Mouse (Mus musculus) heart, embryonic 13.5 days (tissue): Measurements from ENCODE around the gene Gm5478. TPM values are rescaled to one million over a fixed set of nuclear protein-coding genes. Genes with fewer than 3 reads are reported as not detected.
"Not testable (repeated sequence)": the region's sequence is repeated elsewhere in the genome, so short reads cannot be mapped to it uniquely, and the experiment has no call there.

Experiments used
- ATAC-seq: fragments of 200-750 bp; cut with Nextera tagmentation; 2 replicates; pipeline ENCODE4 v1.8.0; 2017; ENCODE audit warnings: moderate TSS enrichment; ENCODE audit not compliant: insufficient number of reproducible peaks, low FRiP score, low TSS enrichment; ENCODE audit errors: extremely low read depth
- H3K27ac ChIP-seq: fragments of 300-500 bp; sonication (generic); replicated peaks from 2 replicates; pipeline ENCODE4 v1.5.1; 2015; ENCODE audit warnings: moderate library complexity, mild to moderate bottlenecking, inconsistent platforms
- H3K27me3 ChIP-seq: fragments of 300-500 bp; sonication (generic); replicated peaks from 2 replicates; pipeline ENCODE4 v1.6.1; 2015; ENCODE audit warnings: mild to moderate bottlenecking, inconsistent platforms
- H3K36me3 ChIP-seq: fragments of 300-500 bp; sonication (generic); 2 replicates; pipeline ENCODE4 v1.6.1; 2015; ENCODE audit warnings: mild to moderate bottlenecking, inconsistent platforms
- H3K4me1 ChIP-seq: fragments of 300-500 bp; sonication (generic); 2 replicates; pipeline ENCODE4 v1.6.1; 2015; ENCODE audit warnings: inconsistent platforms
- H3K4me2 ChIP-seq: fragments of 300-500 bp; sonication (generic); 2 replicates; pipeline ENCODE4 v1.6.1; 2015; ENCODE audit warnings: inconsistent platforms, mild to moderate bottlenecking, moderate library complexity
- H3K4me3 ChIP-seq: fragments of 300-500 bp; sonication (generic); 2 replicates; pipeline ENCODE4 v1.5.1; 2015; ENCODE audit warnings: moderate library complexity, mild to moderate bottlenecking, inconsistent platforms
- H3K9ac ChIP-seq: fragments of 300-500 bp; sonication (generic); 2 replicates; pipeline ENCODE4 v1.6.1; 2015; ENCODE audit warnings: inconsistent platforms, mild to moderate bottlenecking, moderate library complexity
- H3K9me3 ChIP-seq: fragments of 300-500 bp; sonication (generic); 2 replicates; pipeline ENCODE4 v1.6.1; 2016; ENCODE audit warnings: inconsistent platforms
- WGBS: fragments of 180-500 bp; shearing (Covaris S2); methylation state at CpG from one replicate; pipeline ENCODE4 v1.1.7; 2015; ENCODE audit warnings: mixed read lengths; 5-methylcytosine and 5-hydroxymethylcytosine counted together
- microRNA-seq: library from miRNA; unstranded; fragments of <30 nt; microRNA quantifications from one replicate; pipeline ENCODE4, GENCODE M21; 2016
- polyA plus RNA-seq: library from polyadenylated mRNA; unstranded; fragments of >200 nt; fragmentation: Nextera tagmentation; extraction: Ambion mirVana; gene quantifications from 2 replicates; pipeline ENCODE4 v1.2.1, GENCODE M21; 2015

Gm5478 gene
- polyA plus RNA-seq, result not detected in 2 replicates

GRCm38 (mm10) chr15:101647280-101647679 lies at the start of gene Gm5478:
Gm5478 (minus strand) TSS chr15:101647380.
- Histone ChIP-seq H3K27me3 (0 out of 2 replicates have a peak, but pooled peaks cover 5% of the 10 kb centered on the region), H3K4me3 (no peak within 1 kb of the TSS), H3K4me2 (no peak within 1 kb of the TSS), H3K9ac (no peak within 1 kb of the TSS), H3K27ac (no peak within 1 kb of the TSS), H3K9me3 (no peaks in the 10 kb centered on the region), H3K36me3 (no peaks in the 10 kb centered on the region), H3K4me1 (no peaks in the 10 kb centered on the region)
- WGBS, result 66% methylated on average over 3 of the region's 3 CpGs
- ATAC-seq, result no peak

DNA sequence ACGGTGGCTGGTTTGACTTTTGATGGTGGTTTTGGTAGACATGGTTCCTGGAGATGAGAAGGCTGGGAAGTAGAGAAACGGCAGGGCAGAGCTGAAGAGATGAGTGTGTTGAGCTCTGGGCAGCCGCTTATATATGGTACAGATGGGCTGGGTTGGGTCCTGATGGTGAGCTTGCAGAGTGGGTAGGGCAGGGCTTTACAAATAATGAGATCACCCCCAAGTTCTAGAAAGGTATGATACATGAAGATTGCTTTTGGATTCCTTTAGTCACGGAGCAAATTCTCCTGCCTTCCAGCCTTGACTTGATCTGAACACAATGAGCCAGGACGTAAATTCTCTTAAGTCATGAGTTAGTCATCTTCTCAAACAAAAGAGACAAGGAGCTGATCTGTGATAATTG lies 47.0 kb upstream of the Gm5478 start, which contains the start of gene Krt6a:
TSS of gene Krt6a (minus strand) at position 101 of the 400 bp plus-strand sequence.
- H3K4me1 ChIP-seq, result no peaks in the 10 kb centered on the region
- peaks cover 32% of the 10 kb centered on the region for H3K27me3 ChIP-seq
- H3K36me3 ChIP-seq, result no peaks in the 10 kb centered on the region
- H3K9me3 ChIP-seq, result no peaks in the 10 kb centered on the region
- H3K9ac ChIP-seq, result no peak within 1 kb of the TSS
- no peak within 1 kb of the TSS for H3K4me2 ChIP-seq
- no peak within 1 kb of the TSS for H3K27ac ChIP-seq
- H3K4me3 ChIP-seq, result no peak within 1 kb of the TSS
- no peak for ATAC-seq
- WGBS, result 73% methylated on average over 5 of the region's 5 CpGs

DNA sequence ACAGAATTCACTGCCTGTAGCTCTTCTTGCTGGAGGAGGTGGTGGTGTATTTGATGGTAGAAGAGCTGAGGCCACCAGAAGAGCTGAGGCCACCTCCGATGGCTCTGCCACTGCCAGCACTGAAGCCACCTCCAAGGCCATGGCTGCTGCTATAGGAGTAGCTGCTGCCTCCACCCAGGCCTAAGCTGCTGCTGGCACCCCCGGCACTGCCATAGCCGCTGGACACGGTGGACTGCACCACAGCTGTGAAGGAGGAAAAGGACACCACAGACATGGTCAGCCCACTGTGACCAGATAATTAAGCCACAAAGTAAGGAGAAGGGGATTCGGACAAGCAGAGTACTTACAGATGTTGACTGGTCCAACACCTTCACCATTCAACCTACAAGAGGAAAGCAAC lies 43.3 kb upstream of the Gm5478 start:
- not testable (repeated sequence) for H3K9me3 ChIP-seq, H3K36me3 ChIP-seq, H3K4me3 ChIP-seq, ATAC-seq, H3K9ac ChIP-seq, H3K27ac ChIP-seq, H3K4me1 ChIP-seq, H3K4me2 ChIP-seq
- peaks cover 12% of the 10 kb centered on the region for H3K27me3 ChIP-seq
- 80% methylated on average over 5 of the region's 5 CpGs for WGBS

DNA sequence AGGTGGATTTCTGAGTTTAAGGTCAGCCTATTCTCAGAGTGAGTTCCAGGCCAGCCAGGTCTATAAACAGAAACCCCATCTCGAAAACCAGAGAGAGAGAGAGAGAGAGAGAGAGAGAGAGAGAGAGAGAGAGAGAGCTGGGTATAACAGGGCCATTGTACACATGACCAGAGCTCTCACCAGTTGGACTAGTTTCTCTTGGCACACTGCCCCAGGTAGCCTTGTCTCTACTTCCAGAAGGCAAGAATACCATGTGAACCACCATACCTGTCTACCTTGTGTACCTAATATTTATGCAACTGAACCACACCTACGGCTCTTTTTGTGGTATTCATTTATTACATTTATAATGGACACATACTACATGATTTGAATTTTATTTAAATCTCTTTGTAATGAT lies 41.0 kb upstream of the Gm5478 start:
- Histone ChIP-seq H3K27me3 (0 out of 2 replicates have a peak, but pooled peaks cover 4% of the 10 kb centered on the region), H3K4me3 (no peak overlapping the region), H3K9ac (no peak overlapping the region), H3K27ac (no peak overlapping the region), H3K4me1 (no peaks in the 10 kb centered on the region), H3K9me3 (no peaks in the 10 kb centered on the region), H3K4me2 (no peak overlapping the region), H3K36me3 (no peaks in the 10 kb centered on the region)
- ATAC-seq, result no peak
- WGBS, result 71% methylated on average over 2 of the region's 2 CpGs

GRCm38 (mm10) chr15:101680187-101680586 lies 33.0 kb upstream of the Gm5478 start, which contains the start of gene Krt6b:
Krt6b (minus strand) TSS chr15:101680287.
- no peak within 1 kb of the TSS for H3K4me3 ChIP-seq
- no peak within 1 kb of the TSS for H3K9ac ChIP-seq
- 0 out of 2 replicates have a peak, but pooled peaks cover 8% of the 10 kb centered on the region for H3K27me3 ChIP-seq
- no peak for ATAC-seq
- no peak within 1 kb of the TSS for H3K4me2 ChIP-seq
- no peaks in the 10 kb centered on the region for H3K36me3 ChIP-seq
- H3K9me3 ChIP-seq, result no peaks in the 10 kb centered on the region
- no peaks in the 10 kb centered on the region for H3K4me1 ChIP-seq
- WGBS, result 77% methylated on average over 2 of the region's 2 CpGs
- H3K27ac ChIP-seq, result no peak within 1 kb of the TSS

DNA sequence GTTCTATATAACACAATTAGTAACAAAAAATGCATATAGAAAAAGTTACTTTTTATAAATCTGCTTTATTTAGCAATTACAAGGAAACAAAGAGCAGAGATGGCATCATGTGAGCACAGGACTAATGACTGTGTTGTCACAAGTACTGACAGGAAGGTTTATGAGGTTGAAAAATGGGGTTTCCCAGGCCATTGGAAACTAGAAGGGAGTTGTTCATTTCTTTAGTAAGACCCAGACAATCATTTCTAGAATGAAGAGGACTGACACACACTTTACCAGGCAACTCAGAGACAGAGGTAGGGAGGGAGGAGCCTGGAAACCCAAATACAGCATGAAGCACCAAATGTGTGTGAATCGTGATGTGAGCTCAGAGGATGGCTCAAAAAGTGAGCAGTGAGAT lies 28.8 kb upstream of the Gm5478 start:
- Histone ChIP-seq H3K27ac (no peak overlapping the region), H3K9ac (no peak overlapping the region), H3K4me3 (no peak overlapping the region), H3K36me3 (no peaks in the 10 kb centered on the region), H3K4me2 (no peak overlapping the region), H3K4me1 (no peaks in the 10 kb centered on the region), H3K27me3 (no peaks in the 10 kb centered on the region), H3K9me3 (no peaks in the 10 kb centered on the region)
- no peak for ATAC-seq
- WGBS, result 72% methylated on average over 1 of the region's 1 CpGs

DNA sequence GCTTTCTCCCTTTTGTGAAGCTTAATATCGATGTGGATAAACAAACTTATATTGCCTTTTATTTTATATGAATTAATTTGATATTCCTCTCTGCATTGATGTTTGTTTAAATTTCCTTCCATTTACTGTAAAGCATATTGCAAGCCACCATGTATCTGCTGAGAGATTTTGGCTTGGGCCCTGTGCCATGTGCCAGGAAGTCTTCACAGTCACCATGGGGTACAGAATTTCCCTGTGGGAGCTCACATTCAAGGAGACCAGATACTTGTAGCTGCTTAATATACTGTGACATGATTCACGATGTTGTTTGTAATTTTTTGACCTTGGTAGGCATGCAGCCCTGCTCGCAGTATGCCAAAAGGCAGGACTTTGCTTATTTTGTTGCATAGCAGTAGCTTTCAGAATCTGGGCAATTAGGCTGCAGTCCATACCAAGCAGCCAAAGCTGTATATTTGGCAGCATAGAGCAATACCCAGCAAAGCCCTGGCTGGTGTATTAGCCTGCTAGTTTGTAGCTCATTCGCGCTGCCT lies 5.6 kb upstream of the Gm5478 start:
- no peak overlapping the region for H3K4me2 ChIP-seq
- ATAC-seq, result no peak
- no peak overlapping the region for H3K4me3 ChIP-seq
- H3K36me3 ChIP-seq, result no peaks in the 10 kb centered on the region
- H3K4me1 ChIP-seq, result no peaks in the 10 kb centered on the region
- no peaks in the 10 kb centered on the region; the same call in 1 of the 2 replicates for H3K9me3 ChIP-seq
- H3K9ac ChIP-seq, result no peak overlapping the region
- 78% methylated on average over 5 of the region's 5 CpGs for WGBS
- H3K27me3 ChIP-seq, result no peaks in the 10 kb centered on the region
- no peak overlapping the region for H3K27ac ChIP-seq

DNA sequence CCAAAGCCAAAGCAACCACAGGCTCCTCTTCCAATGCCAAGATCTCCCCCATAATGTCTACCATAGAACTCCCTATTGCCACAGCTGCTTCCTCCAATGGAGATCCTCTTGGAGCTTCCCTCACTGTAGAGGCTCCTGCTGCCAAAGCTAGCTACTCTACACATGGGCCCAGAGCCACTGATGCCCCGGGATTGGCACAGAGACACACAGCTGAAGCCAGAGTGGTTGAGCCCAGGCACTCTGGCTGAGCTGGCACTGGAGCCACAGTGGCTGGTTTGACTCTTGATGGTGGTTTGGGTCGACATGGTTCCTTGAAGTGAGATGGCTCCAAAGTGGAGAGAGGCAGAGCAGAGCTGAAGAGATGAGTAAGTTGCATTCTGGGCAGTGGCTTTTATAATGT lies 19.3 kb downstream of the Gm5478 start, which contains the start of gene Gm5414:
TSS of gene Gm5414 (minus strand) at position 305 of the 400 bp plus-strand sequence.
- 50% methylated on average over 2 of the region's 2 CpGs for WGBS

GRCm38 (mm10) chr15:101599123-101599522 lies 48.1 kb downstream of the Gm5478 start:
- no peak overlapping the region for H3K4me3 ChIP-seq
- no peak overlapping the region for H3K27ac ChIP-seq
- H3K27me3 ChIP-seq, result no peaks in the 10 kb centered on the region; the same call in 1 of the 2 replicates
- no peak for ATAC-seq
- H3K9me3 ChIP-seq, result 0 out of 2 replicates have a peak, but pooled peaks cover under 1% of the 10 kb centered on the region
- H3K36me3 ChIP-seq, result no peaks in the 10 kb centered on the region
- no peak overlapping the region for H3K4me2 ChIP-seq
- H3K9ac ChIP-seq, result no peak overlapping the region
- 59% methylated on average over 6 of the region's 6 CpGs for WGBS
- H3K4me1 ChIP-seq, result no peaks in the 10 kb centered on the region

More for the DNA sequence above, 19.3 kb downstream of the Gm5478 start, which contains the start of gene Gm5414:
- H3K27me3 ChIP-seq, result peaks cover 5% of the 10 kb centered on the region; the same call in 1 of the 2 replicates
- H3K27ac ChIP-seq, result no peak within 1 kb of the TSS
- H3K9ac ChIP-seq, result no peak within 1 kb of the TSS
- H3K4me2 ChIP-seq, result no peak within 1 kb of the TSS
- H3K36me3 ChIP-seq, result no peaks in the 10 kb centered on the region
- H3K4me1 ChIP-seq, result no peaks in the 10 kb centered on the region
- no peak within 1 kb of the TSS for H3K4me3 ChIP-seq
- H3K9me3 ChIP-seq, result no peaks in the 10 kb centered on the region
- ATAC-seq, result no peak

Small RNAs within 50 kb of the gene (microRNA-seq; reads per million reads assigned to microRNA genes)
- gene Gm44342 (not detected), gene Gm44383 (not detected), gene Gm44479 (not detected)

Other genes with a start within 250 kb of the Gm5478 start
- 20.6 and 26.7 TPM in 2 replicates for gene Krt7, start 236.3 kb downstream of the Gm5478 start, polyA plus RNA-seq
- 0.08 TPM in 1 of 2 replicates, not detected in the other for gene Krt87, start 208.6 kb downstream of the Gm5478 start, polyA plus RNA-seq
- not detected in 2 replicates for gene Krt88, start 199.6 kb downstream of the Gm5478 start, polyA plus RNA-seq
- not detected in 2 replicates for gene Krt81, start 183.6 kb downstream of the Gm5478 start, polyA plus RNA-seq
- gene Krt86, start 173.9 kb downstream of the Gm5478 start, polyA plus RNA-seq, result not detected in 2 replicates
- not detected in 2 replicates for gene Krt83, start 155.9 kb downstream of the Gm5478 start, polyA plus RNA-seq
- gene Gm49425, start 130.1 kb downstream of the Gm5478 start, polyA plus RNA-seq, result not detected in 2 replicates
- gene Krt84, start 114.6 kb downstream of the Gm5478 start, polyA plus RNA-seq, result not detected in 2 replicates
- not detected in 2 replicates for gene Krt82, start 96.7 kb downstream of the Gm5478 start, polyA plus RNA-seq
- gene Krt90, start 84.4 kb downstream of the Gm5478 start, polyA plus RNA-seq, result not detected in 2 replicates
- not detected in 2 replicates for gene Krt75, start 73.5 kb downstream of the Gm5478 start, polyA plus RNA-seq
- not detected in 2 replicates for gene Gm5414, start 19.2 kb downstream of the Gm5478 start, polyA plus RNA-seq
- gene Krt6b, start 32.9 kb upstream of the Gm5478 start, polyA plus RNA-seq, result not detected in 2 replicates
- gene Krt6a, start 46.9 kb upstream of the Gm5478 start, polyA plus RNA-seq, result not detected in 2 replicates
- 0.59 and 3.6 TPM in 2 replicates for gene Krt5, start 65.5 kb upstream of the Gm5478 start, polyA plus RNA-seq
- not detected in 2 replicates for gene Krt71, start 95.7 kb upstream of the Gm5478 start, polyA plus RNA-seq
- gene Krt72, start 139.1 kb upstream of the Gm5478 start, polyA plus RNA-seq, result not detected in 2 replicates
- not detected in 2 replicates for gene Krt73, start 155.0 kb upstream of the Gm5478 start, polyA plus RNA-seq
- gene Krt2, start 170.8 kb upstream of the Gm5478 start, polyA plus RNA-seq, result not detected in 2 replicates
- gene Krt1, start 203.4 kb upstream of the Gm5478 start, polyA plus RNA-seq, result 0.28 and 0.41 TPM in 2 replicates
- not detected in 2 replicates for gene Krt77, start 222.3 kb upstream of the Gm5478 start, polyA plus RNA-seq
- gene Krt76, start 245.5 kb upstream of the Gm5478 start, polyA plus RNA-seq, result not detected in 2 replicates